Mouse (Mus musculus): Measurements from ENCODE around the gene Cpne4. TPM values are rescaled to one million over a fixed set of nuclear protein-coding genes. Genes with fewer than 3 reads are reported as not detected.

Cpne4 gene
- 11.7 and 14.2 TPM in 2 replicates for polyA plus RNA-seq (2015; fragmentation: Nextera tagmentation; extraction: Ambion mirVana)

DNA sequence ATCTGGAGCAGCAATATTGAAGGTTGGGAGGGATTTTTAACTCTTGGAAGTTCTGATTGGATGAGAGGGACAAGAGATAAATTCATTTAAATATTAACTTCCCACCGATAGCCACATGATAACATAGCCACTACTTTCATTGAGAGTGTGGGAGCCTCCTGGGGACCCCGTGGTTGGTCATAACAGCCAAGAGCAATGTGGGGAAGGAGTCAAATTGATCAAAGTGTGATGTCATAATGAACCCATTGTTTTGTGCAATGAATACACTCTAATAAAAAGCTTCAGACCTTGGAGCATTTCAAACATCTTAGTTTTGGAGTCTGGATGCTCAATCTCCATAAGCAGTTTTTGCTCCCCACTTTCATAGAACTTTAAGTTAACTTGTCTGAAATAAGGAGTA lies at the start of gene Cpne4:
Cpne4 (plus strand) TSS at position 301 of the 400 bp plus-strand sequence.
- Histone ChIP-seq H3K4me3 (no peak within 1 kb of the TSS), H3K4me1 (replicated peaks) (no peaks in the 10 kb centered on the region)
- 79% methylated on average over 2 of the region's 2 CpGs for WGBS

DNA sequence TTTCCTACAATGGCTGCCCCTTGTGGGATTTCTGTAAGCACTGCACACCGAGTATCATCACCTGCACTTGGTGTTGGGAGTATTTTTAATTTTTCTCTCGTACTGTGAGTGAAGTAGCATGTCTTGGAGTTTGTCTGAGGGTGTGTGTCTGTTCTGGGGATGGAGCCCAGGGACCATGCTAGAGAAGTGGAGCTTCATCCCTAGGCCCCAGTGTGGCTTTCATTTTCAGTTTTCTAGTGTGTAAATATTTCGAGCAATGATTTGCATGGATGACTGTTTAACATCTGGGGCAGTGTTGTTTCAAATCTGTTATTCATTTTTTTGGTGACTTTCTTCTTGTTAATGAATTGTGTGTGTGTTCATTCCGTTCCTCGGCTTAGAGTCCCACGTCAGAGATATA lies 31.9 kb upstream of the Cpne4 start:
- 81% methylated on average over 6 of the region's 6 CpGs for WGBS
- no peak overlapping the region for H3K27ac ChIP-seq (replicated peaks)
- no peaks in the 10 kb centered on the region for H3K27me3 ChIP-seq
- H3K4me3 ChIP-seq = no peak overlapping the region
- H3K9ac ChIP-seq = no peak overlapping the region
- no peaks in the 10 kb centered on the region for H3K9me3 ChIP-seq
- H3K4me1 ChIP-seq (replicated peaks) = no peaks in the 10 kb centered on the region
- no peaks in the 10 kb centered on the region for H3K36me3 ChIP-seq
- H3K4me2 ChIP-seq = no peak overlapping the region
- no peak for ATAC-seq (ENCODE audit: low read depth)

More for the DNA sequence above, at the start of gene Cpne4:
- H3K27ac ChIP-seq (replicated peaks) = no peak within 1 kb of the TSS
- H3K9me3 ChIP-seq = no peaks in the 10 kb centered on the region
- no peaks in the 10 kb centered on the region for H3K27me3 ChIP-seq
- no peaks in the 10 kb centered on the region for H3K36me3 ChIP-seq
- H3K4me2 ChIP-seq = no peak within 1 kb of the TSS
- no peak within 1 kb of the TSS for H3K9ac ChIP-seq
- no peak for ATAC-seq (ENCODE audit: low read depth)

DNA sequence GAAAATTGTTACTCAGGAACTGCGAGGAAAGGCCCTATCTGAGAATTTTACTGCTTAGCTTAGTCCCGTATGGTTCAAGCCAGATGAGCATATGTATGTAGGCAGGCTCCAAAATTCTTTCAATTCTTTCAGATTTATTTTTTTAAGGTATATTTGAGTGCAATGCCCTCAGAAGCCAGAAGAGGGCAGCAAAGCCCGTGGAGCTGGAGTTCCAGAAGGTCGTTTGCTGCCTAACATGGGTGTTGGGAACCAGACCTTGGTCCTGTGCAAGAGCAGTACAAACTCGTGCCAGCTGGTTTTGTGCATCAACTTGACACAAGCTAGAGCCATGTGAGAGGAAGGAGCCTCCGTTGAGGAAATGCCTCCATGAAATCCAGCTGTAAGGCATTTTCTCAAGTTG lies 11.6 kb upstream of the Cpne4 start:
- no peak overlapping the region for H3K9ac ChIP-seq
- no peaks in the 10 kb centered on the region for H3K9me3 ChIP-seq
- H3K4me2 ChIP-seq = no peak overlapping the region
- ATAC-seq (ENCODE audit: low read depth) = no peak
- no peak overlapping the region for H3K4me3 ChIP-seq
- no peaks in the 10 kb centered on the region for H3K4me1 ChIP-seq (replicated peaks)
- no peaks in the 10 kb centered on the region for H3K27me3 ChIP-seq
- 60% methylated on average over 6 of the region's 6 CpGs for WGBS
- no peak overlapping the region for H3K27ac ChIP-seq (replicated peaks)
- H3K36me3 ChIP-seq = no peaks in the 10 kb centered on the region

DNA sequence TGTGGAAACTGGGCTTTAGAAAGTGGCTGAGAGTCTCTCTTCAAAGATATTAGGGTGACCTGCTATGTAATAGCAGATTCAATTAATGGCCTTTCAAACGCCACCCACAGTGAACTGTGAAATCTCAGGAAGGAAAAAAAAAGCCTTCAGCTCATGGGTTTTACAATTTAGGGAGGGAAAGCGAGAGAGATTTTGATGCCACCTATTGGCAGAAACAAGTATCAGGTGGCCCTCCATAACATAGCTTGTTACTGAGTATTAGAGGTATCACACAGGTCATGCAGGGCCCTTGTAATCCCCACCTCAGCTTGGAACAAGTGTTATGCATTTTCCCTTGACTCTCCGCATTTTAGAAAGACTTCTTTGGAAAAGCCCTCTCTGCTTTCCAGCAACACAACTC lies 18.7 kb downstream of the Cpne4 start:
- Histone ChIP-seq H3K27me3 (peaks cover 16% of the 10 kb centered on the region), H3K4me3 (no peak overlapping the region), H3K4me2 (no peak overlapping the region), H3K36me3 (no peaks in the 10 kb centered on the region), H3K27ac (replicated peaks) (no peak overlapping the region), H3K9ac (no peak overlapping the region), H3K9me3 (no peaks in the 10 kb centered on the region), H3K4me1 (replicated peaks) (peaks cover 10% of the 10 kb centered on the region)
- WGBS = 46% methylated on average over 3 of the region's 3 CpGs
- ATAC-seq (ENCODE audit: low read depth) = no peak

DNA sequence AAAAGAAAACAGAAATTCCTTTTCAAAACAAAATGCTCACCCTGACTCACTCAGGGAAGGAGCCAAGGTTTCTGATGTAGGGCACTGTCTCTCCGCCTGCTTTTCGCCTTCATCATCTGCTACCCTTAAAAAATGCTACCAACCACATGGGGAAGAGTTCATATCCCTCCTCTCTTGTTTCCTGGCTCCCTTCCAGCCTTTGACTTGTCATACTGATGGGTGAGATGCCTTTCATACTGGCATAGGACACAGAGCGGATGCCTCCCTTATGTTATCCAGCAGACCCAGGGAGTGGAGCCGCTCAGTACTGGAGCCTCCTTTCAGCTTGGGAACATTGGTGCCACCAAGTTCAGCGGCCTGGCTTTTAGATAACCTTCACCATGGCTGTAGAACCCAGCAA lies 19.4 kb downstream of the Cpne4 start:
- no peak overlapping the region for H3K4me3 ChIP-seq
- peaks cover 10% of the 10 kb centered on the region for H3K4me1 ChIP-seq (replicated peaks)
- no peak for ATAC-seq (ENCODE audit: low read depth)
- H3K27ac ChIP-seq (replicated peaks) = no peak overlapping the region
- no peaks in the 10 kb centered on the region for H3K36me3 ChIP-seq
- H3K27me3 ChIP-seq = peaks cover 23% of the 10 kb centered on the region
- H3K9ac ChIP-seq = no peak overlapping the region
- H3K4me2 ChIP-seq = no peak overlapping the region
- H3K9me3 ChIP-seq = no peaks in the 10 kb centered on the region
- WGBS = 88% methylated on average over 5 of the region's 5 CpGs

DNA sequence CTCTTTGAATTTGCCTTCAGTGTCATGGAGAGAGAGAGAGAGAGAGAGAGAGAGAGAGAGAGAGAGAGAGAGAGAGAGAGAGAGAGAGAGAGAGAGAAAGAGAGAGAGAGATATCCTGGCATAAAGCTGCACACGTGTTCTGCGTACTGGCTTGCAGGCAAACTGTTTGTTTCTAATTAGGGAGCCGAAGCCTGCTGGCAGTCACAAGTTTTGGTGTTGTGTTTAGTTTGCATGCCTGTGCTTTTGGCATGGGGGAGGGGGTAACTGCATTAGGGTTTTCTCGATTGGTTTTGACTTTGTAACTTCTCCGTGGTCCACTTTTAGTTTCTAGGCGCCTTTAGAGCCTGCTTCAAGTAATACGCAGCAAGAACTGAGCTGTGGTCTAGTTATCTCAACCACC lies 20.0 kb downstream of the Cpne4 start:
- Histone ChIP-seq H3K4me1 (replicated peaks) (peaks cover 10% of the 10 kb centered on the region), H3K9ac (no peak overlapping the region), H3K36me3 (no peaks in the 10 kb centered on the region), H3K4me2 (no peak overlapping the region), H3K27ac (replicated peaks) (no peak overlapping the region), H3K4me3 (no peak overlapping the region), H3K27me3 (peaks cover 28% of the 10 kb centered on the region), H3K9me3 (no peaks in the 10 kb centered on the region)
- 76% methylated on average over 7 of the region's 7 CpGs for WGBS
- no peak for ATAC-seq (ENCODE audit: low read depth)

DNA sequence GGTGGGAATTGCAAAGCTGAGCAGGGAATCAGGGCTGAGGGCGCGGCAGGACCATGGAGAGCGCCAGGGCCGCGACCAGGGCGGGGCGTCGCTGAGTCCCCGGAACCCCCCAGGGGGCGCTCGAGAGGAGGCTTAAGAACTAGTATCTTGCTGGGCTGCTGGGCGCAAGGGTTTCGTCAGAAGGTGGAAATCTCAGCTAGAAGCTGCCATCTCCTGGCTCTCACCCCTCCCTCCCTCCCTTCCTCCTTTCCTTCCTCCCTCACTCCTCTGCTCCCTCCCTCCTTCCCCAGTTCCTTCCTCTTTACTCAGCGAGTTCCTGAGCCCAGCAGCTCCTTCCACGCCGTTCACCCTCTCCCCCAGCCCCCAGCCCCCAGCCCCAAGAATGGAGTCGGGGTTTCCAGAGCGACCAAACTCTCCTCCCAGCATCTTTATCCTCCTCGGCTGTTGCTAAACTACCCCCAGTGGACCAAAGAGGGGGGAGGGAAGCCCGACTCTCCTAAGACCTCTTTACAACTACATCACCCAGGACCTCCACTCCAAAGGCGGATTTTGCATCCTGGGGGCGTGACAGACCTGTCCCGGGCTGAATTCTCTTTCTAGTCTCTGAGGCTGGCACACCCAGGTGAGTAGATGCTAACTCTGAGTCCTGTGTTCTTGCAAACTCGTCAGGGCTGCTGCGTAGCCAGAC lies 22.5 kb downstream of the Cpne4 start:
- Histone ChIP-seq H3K27ac (replicated peaks) (no peak overlapping the region), H3K27me3 (peaks cover 38% of the 10 kb centered on the region), H3K4me2 (peak overlapping the region; percentile 58), H3K9ac (peak overlapping the region; percentile 48), H3K36me3 (no peaks in the 10 kb centered on the region), H3K4me3 (peak overlapping the region; percentile 34), H3K4me1 (replicated peaks) (peaks cover 10% of the 10 kb centered on the region), H3K9me3 (no peaks in the 10 kb centered on the region)
- peak; percentile 67 for ATAC-seq (ENCODE audit: low read depth)
- WGBS = under 1% methylated on average over 24 of the region's 25 CpGs

DNA sequence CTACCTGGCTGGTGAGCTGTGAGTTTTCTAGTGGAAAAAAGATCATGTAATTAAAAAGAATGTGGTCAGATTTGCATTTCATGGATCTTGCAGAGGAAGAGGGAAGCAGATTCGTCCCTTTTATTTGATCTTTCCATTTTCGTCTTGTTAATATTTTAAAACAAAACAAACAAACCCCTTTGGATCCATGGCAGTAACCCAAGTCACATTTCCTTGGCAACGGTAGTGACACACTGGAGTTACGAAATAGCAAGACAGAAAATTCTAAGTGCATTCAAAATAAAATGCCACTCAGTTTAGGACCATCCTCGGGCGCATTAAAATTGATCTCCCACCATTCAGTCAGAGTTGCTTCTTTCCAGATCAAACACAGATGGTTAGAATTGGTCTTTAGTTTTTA lies 25.8 kb downstream of the Cpne4 start:
- Histone ChIP-seq H3K27me3 (peaks cover 35% of the 10 kb centered on the region), H3K36me3 (no peaks in the 10 kb centered on the region), H3K4me3 (no peak overlapping the region), H3K27ac (replicated peaks) (no peak overlapping the region), H3K9me3 (no peaks in the 10 kb centered on the region), H3K4me2 (no peak overlapping the region), H3K9ac (no peak overlapping the region), H3K4me1 (replicated peaks) (peaks cover 10% of the 10 kb centered on the region)
- 78% methylated on average over 6 of the region's 6 CpGs for whole genome bisulfite sequencing
- no peak for ATAC-seq (ENCODE audit: low read depth)

DNA sequence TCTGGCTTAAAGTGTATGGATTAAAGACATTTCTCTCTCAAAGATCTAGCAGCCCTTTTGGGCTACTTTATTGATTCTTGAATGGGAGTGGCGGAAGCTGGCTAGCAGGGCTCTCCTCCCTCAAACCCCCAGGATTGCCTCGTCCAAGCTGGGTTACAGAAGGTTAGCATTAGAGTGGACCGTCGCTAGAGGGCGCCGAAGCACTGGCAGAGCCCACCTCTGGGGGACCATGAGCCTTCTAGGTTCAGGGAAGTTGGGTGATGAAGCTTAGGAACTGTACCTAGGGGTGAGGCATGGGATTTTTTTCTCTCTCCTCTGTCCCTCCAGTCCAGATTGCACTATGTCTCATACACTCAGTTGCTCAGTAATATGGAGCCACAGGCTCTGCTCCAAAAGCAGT lies 27.4 kb downstream of the Cpne4 start:
- ATAC-seq (ENCODE audit: low read depth) = peak; percentile 75
- no peak overlapping the region for H3K27ac ChIP-seq (replicated peaks)
- no peaks in the 10 kb centered on the region for H3K36me3 ChIP-seq
- no peak overlapping the region for H3K4me3 ChIP-seq
- no peak overlapping the region for H3K4me2 ChIP-seq
- H3K27me3 ChIP-seq = peaks cover 35% of the 10 kb centered on the region
- no peaks in the 10 kb centered on the region for H3K9me3 ChIP-seq
- WGBS = 3% methylated on average over 6 of the region's 6 CpGs
- peaks cover 8% of the 10 kb centered on the region for H3K4me1 ChIP-seq (replicated peaks)
- H3K9ac ChIP-seq = no peak overlapping the region

DNA sequence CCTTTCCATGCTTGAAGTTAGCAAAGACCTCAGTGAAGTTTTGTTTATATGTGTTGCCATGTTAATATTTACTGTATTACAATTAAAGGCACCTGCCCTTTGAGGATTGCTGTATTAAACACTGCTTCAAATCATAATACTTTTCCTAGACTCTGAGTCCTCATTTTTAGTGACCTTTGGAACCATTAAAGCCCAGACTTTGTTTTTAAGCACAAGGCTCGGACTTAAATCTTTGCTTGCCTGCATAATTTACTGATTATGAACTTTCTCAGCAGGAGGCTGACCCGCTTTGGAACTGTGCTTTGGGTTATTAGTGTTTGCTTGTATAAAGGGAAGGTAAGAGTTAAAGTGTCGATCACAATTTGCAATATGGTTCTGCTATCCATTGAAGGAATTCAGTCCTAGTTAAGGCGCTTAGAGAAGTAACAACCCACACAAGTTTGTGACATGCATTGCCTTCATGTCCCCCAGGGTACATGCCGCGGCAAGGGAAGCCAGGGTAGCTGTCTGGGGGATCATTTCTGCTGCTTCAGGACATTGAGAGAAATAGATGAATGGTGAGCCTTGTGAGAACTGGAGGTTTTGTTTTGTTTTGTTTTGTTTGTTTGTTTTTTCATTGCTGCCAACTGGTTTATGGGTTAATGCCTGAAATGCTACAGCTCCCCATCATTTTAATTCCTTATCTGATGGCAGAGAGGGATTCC lies 35.0 kb downstream of the Cpne4 start:
- no peaks in the 10 kb centered on the region for H3K9me3 ChIP-seq
- no peaks in the 10 kb centered on the region for H3K27me3 ChIP-seq
- WGBS = 76% methylated on average over 6 of the region's 6 CpGs
- H3K27ac ChIP-seq (replicated peaks) = no peak overlapping the region
- no peak for ATAC-seq (ENCODE audit: low read depth)
- H3K4me1 ChIP-seq (replicated peaks) = no peaks in the 10 kb centered on the region
- H3K9ac ChIP-seq = no peak overlapping the region
- H3K4me3 ChIP-seq = no peak overlapping the region
- no peaks in the 10 kb centered on the region for H3K36me3 ChIP-seq
- H3K4me2 ChIP-seq = no peak overlapping the region

DNA sequence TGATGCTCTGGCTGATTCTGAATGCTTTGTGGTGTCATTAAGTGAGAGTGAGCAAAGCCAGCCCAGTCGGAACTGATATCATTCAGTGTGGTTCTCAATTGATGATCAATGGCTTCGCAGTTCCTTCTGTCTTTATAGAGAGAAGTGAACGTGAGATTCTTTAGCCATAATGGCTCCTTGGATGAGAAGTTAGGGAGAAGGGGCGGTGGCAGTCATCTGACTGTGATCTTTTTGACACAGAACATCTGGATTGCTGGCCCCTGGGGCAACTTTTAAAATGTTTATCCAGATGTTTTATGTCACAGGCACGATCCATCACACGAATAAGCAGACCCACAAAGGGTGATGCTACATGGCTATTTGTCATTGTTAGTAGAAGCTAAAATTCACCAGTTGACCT lies 35.6 kb downstream of the Cpne4 start:
- Histone ChIP-seq H3K4me2 (no peak overlapping the region), H3K27me3 (no peaks in the 10 kb centered on the region), H3K9me3 (no peaks in the 10 kb centered on the region), H3K36me3 (no peaks in the 10 kb centered on the region), H3K27ac (replicated peaks) (no peak overlapping the region), H3K4me1 (replicated peaks) (no peaks in the 10 kb centered on the region), H3K9ac (no peak overlapping the region), H3K4me3 (no peak overlapping the region)
- no peak for ATAC-seq (ENCODE audit: low read depth)
- WGBS = 63% methylated on average over 6 of the region's 6 CpGs

DNA sequence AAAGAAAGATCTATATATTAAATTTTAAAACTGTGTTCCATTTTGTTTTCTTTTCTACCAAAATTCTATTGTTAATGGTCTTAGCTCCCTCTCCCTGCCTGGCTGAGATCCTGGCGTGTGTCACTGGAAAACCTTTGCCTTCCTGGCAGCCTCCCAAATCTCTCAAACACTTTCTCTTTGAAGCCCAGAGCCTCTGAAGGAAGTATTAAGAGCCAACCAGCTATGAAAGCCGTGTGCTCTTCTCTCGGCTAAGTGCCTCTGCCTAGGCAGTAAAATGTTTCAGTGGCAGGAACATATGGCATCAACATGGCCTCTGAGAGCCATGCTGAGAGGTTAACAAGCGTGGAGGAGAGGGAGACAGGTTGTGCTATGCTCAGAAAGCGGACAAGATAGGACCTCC lies 47.5 kb downstream of the Cpne4 start:
- H3K36me3 ChIP-seq = no peaks in the 10 kb centered on the region
- WGBS = 36% methylated on average over 5 of the region's 5 CpGs
- peak; percentile 65 for ATAC-seq (ENCODE audit: low read depth)

More for the DNA sequence above, 47.5 kb downstream of the Cpne4 start:
- Histone ChIP-seq H3K27ac (replicated peaks) (peak overlapping the region; percentile 72), H3K4me1 (replicated peaks) (peaks cover 12% of the 10 kb centered on the region), H3K9ac (no peak overlapping the region), H3K4me3 (no peak overlapping the region), H3K9me3 (no peaks in the 10 kb centered on the region), H3K4me2 (no peak overlapping the region), H3K27me3 (no peaks in the 10 kb centered on the region)

All from neural tube, embryonic 13.5 days (tissue).